ENCODE assay signal across 12 mouse cellular contexts in genomic region chr4:125556405-125557308, GRCm38 (mm10).
DNase-seq lines count a peak whose midpoint lies in the region; ATAC-seq and TF ChIP-seq lines count a peak whose summit lies in the region.
"Had no signal": no experiment of that assay in that cellular context is flagged by ENCODE, and none has a peak within 500 bp of the region (broad histone marks: within the 10 kb centered on the region; RNA-seq: fewer than 3 reads in every experiment).

No protein-coding gene starts in this region.

- H3K4me3 ChIP-seq in intestine, embryonic 15.5 days (replicated peaks): no peak overlapping the region
- H3K4me3 ChIP-seq in intestine, postnatal 0 days (ENCODE audit: low read depth, low read length): no peak overlapping the region
- H3K4me3 ChIP-seq: limb, embryonic 12.5 days had no signal

- H3K27me3 ChIP-seq in intestine, embryonic 15.5 days (replicated peaks): peaks cover 3% of the 10 kb centered on the region; the same call in 1 of the 2 replicates
- H3K27me3 ChIP-seq in intestine, postnatal 0 days (replicated peaks; ENCODE audit: control insufficient read depth, insufficient read depth, low read length): no peaks in the 10 kb centered on the region

- no peak overlapping the region for H3K4me2 ChIP-seq in intestine, embryonic 15.5 days (replicated peaks)
- H3K4me2 ChIP-seq in intestine, postnatal 0 days (replicated peaks; ENCODE audit: low read depth): no peak overlapping the region
- H3K4me2 ChIP-seq: limb, embryonic 12.5 days had no signal

- no peak overlapping the region for H3K27ac ChIP-seq in intestine, embryonic 15.5 days
- H3K27ac ChIP-seq in intestine, postnatal 0 days (ENCODE audit: low read depth, low read length): no peak overlapping the region
- H3K27ac ChIP-seq: limb, embryonic 12.5 days had no signal

- H3K9ac ChIP-seq in intestine, embryonic 15.5 days: no peak overlapping the region
- H3K9ac ChIP-seq in intestine, postnatal 0 days (ENCODE audit: low read depth, low read length): no peak overlapping the region
- H3K9ac ChIP-seq: forebrain, postnatal 0 days; limb, embryonic 12.5 days; liver, postnatal 0 days had no signal

- no peak for TF ChIP-seq CTCF in intestine, postnatal 0 days (IDR thresholded peaks at IDR 0.05; ENCODE audit: low read depth)

- 49% methylated on average over 14 of the region's 14 CpGs for WGBS in intestine, embryonic 15.5 days
- WGBS in intestine, postnatal 0 days: 48% methylated on average over 14 of the region's 14 CpGs

- H3K9me3 ChIP-seq in intestine, embryonic 15.5 days: no peaks in the 10 kb centered on the region
- no peaks in the 10 kb centered on the region for H3K9me3 ChIP-seq in intestine, postnatal 0 days (ENCODE audit: control insufficient read depth)
- H3K9me3 ChIP-seq: limb, embryonic 12.5 days had no signal

- H3K36me3 ChIP-seq in intestine, embryonic 15.5 days: no peaks in the 10 kb centered on the region
- no peaks in the 10 kb centered on the region for H3K36me3 ChIP-seq in intestine, postnatal 0 days (ENCODE audit: control insufficient read depth, insufficient read depth)
- H3K36me3 ChIP-seq: G1E; limb, embryonic 12.5 days had no signal

- ATAC-seq in intestine, embryonic 15.5 days: 0 out of 2 replicates have a peak, but pooled peaks have one; percentile 51
- ATAC-seq in intestine, postnatal 0 days: no peak
- ATAC-seq: forebrain, postnatal 0 days; liver, postnatal 0 days had no signal

- peak; percentile 37 for DNase-seq in adrenal gland, postnatal 14 days
- no peak for DNase-seq in adrenal gland, postnatal 4 days (ENCODE audit: low spot score in 2 of 2)
- DNase-seq in Muller cell, postnatal 12 days (ENCODE audit: inconsistent ontology term): peak; percentile 37
- DNase-seq in cerebellum, postnatal 14 days: peak; percentile 78 to 83
- no peak for DNase-seq in urinary bladder, postnatal 36 days (ENCODE audit: low spot score in 2 of 2)
- DNase-seq in spleen, postnatal 4 days (ENCODE audit: low spot score in 2 of 2): no peak
- DNase-seq: forebrain, postnatal 0 days; liver, postnatal 0 days had no signal

- 0 out of 2 replicates have a peak, but pooled peaks cover 4% of the 10 kb centered on the region for H3K4me1 ChIP-seq in intestine, embryonic 15.5 days (replicated peaks)
- H3K4me1 ChIP-seq in intestine, postnatal 0 days (replicated peaks; ENCODE audit: control insufficient read depth, insufficient read depth, low read length): no peaks in the 10 kb centered on the region

Comparison
In these comparisons a context has a peak if more than half of its experiments do, and no peak if none do; other contexts are left out.
1. DNase-seq: peak in adrenal gland, postnatal 14 days (single experiment), Muller cell, postnatal 12 days (single experiment) and cerebellum, postnatal 14 days (2 of 2); none in adrenal gland, postnatal 4 days (0 of 2), urinary bladder, postnatal 36 days (0 of 2) and spleen, postnatal 4 days (0 of 2).